Mouse (Mus musculus) left cerebral cortex, adult 2 months (tissue): ENCODE measurements at regions not wholly inside any gene's neighbourhood (a gene's known extent, or its start where the extent isn't known, plus 50 kb on each side); places are given as distances from the start of the nearest gene placed in this dataset.

Experiments
- DNase-seq, 2 experiments: peaks; one replicate each; pipeline ENCODE4 v3.0.0; 2021 to 2022; ENCODE audit warnings: low spot score in 2 of 2, mixed read lengths in 1 of 2; ENCODE audit errors: extremely low spot score in 1 of 2
- H3K27ac ChIP-seq: fragments of 200-600 bp; 2 replicates; pipeline ENCODE4 v1.8.1; 2022
- H3K4me3 ChIP-seq: fragments of 200-600 bp; 2 replicates; pipeline ENCODE4 v1.8.1; 2022
- CTCF ChIP-seq: fragments of 200-600 bp; IDR thresholded peaks from 2 replicates; pipeline ENCODE4 v1.8.1; 2022; ENCODE audit warnings: antibody characterized with exemption, mild to moderate bottlenecking, moderate library complexity
- intact Hi-C: fragments of 180-260 bp; cut with DNase I; formaldehyde crosslinking; loops from one replicate; pipeline ENCODE4 v1.15.1; 2025

DNA sequence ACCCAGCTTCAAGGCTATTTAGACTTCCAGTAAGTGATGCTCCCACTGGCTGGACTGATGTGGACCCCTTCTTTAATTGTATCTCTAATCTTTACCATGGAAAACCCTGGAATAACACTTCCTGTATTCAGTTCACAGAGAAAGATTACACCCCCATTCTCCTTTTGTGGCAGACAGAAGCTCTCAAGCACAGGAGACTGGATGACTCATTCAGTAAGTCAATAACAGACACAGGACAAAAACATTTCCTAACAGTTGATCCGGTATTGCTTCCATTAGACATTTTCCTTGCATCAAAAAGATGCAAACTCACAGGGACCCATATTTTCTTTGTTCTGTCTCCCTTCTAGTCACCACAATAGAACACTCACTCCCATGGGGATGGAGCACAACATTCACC, 67.0 kb upstream of the Thbs1 start:
- TF ChIP-seq CTCF, result no peak
- DNase-seq, result no peak
- Histone ChIP-seq H3K4me3 (no peak overlapping the region), H3K27ac (no peak overlapping the region)
- intact Hi-C loops, result no loop called here

DNA sequence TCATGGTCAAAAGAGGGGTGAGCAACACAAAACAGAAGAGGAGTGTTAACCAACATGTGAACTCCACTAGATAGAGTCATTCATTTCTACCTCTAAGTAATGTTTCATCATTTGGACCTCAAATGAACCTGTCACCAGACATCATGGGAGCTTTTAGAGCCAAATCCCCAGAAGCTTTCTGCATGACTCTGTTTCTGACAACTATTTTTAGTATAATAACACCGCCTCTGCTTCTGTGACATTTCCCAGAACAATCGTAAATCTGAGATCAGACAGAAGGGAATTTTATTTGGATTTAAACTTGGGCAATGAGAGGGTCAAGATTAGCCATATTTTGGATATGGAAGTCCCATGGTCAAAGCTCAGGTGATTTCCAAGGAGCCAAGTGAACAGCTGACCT, 61.4 kb upstream of the Thbs1 start:
- DNase-seq, result no peak
- TF ChIP-seq CTCF, result no peak
- H3K4me3 ChIP-seq, result no peak overlapping the region
- no peak overlapping the region for H3K27ac ChIP-seq
- intact Hi-C loops, result no loop called here

DNA sequence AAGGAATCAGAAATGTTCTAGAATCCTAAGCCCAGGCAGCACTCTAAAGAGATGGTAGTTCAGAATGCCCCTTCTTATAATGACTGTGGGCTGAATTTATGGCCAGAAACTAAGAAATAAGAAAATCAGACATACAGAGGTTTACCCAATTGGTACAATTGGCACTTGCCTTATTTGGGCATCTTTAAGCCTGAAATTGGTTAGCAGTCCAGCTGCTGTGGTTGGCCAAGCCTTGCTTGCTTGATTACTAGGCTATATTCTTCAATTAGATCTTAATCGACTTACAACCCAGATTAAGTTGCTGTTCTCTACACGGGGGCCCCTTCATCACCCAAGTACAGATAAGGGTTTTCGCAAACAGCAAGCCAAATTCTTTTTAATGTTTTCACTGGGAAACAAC, 60.1 kb upstream of the Thbs1 start:
- Histone ChIP-seq H3K4me3 (no peak overlapping the region), H3K27ac (no peak overlapping the region)
- no peak for TF ChIP-seq CTCF
- DNase-seq, result no peak
- intact Hi-C loops, result no loop called here

DNA sequence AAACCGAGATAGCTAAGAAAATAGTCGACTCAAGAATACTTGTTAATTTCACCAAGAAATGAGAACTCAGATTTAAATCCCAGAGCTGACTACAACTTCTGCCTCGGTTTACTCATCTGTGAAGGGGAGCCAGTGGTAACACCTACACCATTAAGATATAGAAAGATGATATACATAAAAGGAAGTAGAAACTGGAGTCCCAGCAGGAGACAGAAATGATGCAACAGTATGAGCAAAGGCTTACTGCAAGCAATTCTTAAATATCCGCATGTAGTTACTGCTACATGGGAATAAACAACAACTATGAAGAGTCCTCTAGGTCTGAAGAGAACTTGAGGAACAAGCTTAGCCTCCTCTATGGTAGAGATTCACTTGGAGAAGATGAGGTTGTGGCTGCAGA, 58.2 kb upstream of the Thbs1 start:
- H3K4me3 ChIP-seq, result no peak overlapping the region
- H3K27ac ChIP-seq, result no peak overlapping the region
- intact Hi-C loops, result no loop called here
- no peak for TF ChIP-seq CTCF
- no peak for DNase-seq

DNA sequence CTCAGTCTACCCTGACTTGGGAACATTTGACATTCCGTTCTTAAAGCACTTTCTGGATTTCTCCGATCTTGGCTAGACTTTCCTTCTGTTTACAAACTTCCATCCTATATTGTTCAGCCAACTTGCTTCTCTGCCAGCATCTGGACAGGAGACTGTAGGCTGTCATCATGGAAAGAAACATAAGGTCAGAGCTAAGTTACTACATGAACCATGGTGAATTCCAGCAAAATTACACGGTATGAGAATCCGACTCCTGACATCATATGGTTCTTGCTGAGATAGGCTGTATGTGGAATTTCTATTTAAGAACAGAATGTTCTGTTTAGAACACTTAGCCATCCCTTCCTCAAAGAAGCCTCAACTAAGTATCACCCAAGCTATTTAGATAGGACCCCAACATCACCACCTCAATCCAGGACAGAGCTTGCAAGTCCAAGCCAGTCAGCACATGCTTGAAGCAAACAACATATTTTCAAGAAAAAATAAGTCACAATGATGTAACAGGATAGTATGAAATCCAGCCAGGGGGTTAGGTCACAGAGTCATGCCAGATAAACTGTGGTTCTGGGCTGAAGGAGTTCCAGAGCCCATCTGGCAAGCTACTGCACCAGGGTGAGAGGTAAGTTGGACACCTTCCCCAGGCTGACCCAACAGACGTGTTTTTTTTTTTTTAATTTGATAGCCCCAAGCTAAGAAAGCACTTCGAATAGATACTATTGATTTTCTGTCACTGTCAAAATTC, 52.9 kb upstream of the Thbs1 start:
- intact Hi-C loops, result no loop called here
- no peak for DNase-seq
- Histone ChIP-seq H3K27ac (no peak overlapping the region), H3K4me3 (no peak overlapping the region)
- no peak for TF ChIP-seq CTCF

DNA sequence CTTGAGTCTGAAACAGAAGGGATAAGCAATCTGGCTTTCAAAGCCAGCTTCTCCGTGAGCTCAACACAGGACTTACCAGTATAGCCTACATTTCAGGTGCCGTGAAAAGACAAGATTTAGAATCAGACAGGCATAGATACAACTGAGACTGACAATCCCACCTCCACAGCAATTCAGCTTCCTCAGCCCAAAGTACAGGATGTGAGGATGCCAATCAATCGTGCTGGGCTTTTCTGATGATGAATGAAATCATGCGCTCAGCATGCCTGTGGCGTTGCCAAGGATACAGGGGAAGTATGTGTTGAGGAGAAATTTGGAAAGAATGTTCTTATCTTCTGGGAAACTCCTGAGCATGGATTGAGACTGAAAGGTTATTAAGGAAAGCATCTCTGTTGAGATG, 50.4 kb upstream of the Thbs1 start:
- peak in 1 of 2 experiments; percentile 12 for DNase-seq

More for the DNA sequence above, 50.4 kb upstream of the Thbs1 start:
- intact Hi-C loops, result no loop called here
- H3K4me3 ChIP-seq, result no peak overlapping the region
- no peak overlapping the region for H3K27ac ChIP-seq
- no peak for TF ChIP-seq CTCF
